Mouse (Mus musculus) midbrain, embryonic 10.5 days (tissue): ENCODE data around the gene Zdhhc6. TPM values are rescaled to one million over a fixed set of nuclear protein-coding genes. Genes with fewer than 3 reads are reported as not detected.

ENCODE experiments used
- DNase-seq: peaks from one replicate; pipeline ENCODE4 v3.0.0-alpha.2; 2017; ENCODE audit warnings: low spot score
- H3K27ac ChIP-seq: fragments of 300-500 bp; sonication (generic); replicated peaks from 2 replicates; pipeline ENCODE4 v1.5.1; 2016; ENCODE audit warnings: mild to moderate bottlenecking
- H3K27me3 ChIP-seq: fragments of 300-500 bp; sonication (generic); 2 replicates; pipeline ENCODE4 v1.6.1; 2016; ENCODE audit warnings: low read depth, mild to moderate bottlenecking; ENCODE audit not compliant: poor library complexity, severe bottlenecking
- H3K36me3 ChIP-seq: fragments of 300-500 bp; sonication (generic); 2 replicates; pipeline ENCODE4 v1.6.1; 2016; ENCODE audit warnings: mild to moderate bottlenecking, moderate library complexity
- H3K4me1 ChIP-seq: fragments of 300-500 bp; sonication (generic); 2 replicates; pipeline ENCODE4 v1.6.1; 2016
- H3K4me3 ChIP-seq: fragments of 300-500 bp; sonication (generic); 2 replicates; pipeline ENCODE4 v1.5.1; 2016; ENCODE audit warnings: mild to moderate bottlenecking, moderate library complexity
- H3K9me3 ChIP-seq: fragments of 300-500 bp; sonication (generic); replicated peaks from 2 replicates; pipeline ENCODE4 v1.6.1; 2016; ENCODE audit warnings: mild to moderate bottlenecking
- WGBS: fragments of 180-500 bp; shearing (Covaris S2); methylation state at CpG from one replicate; pipeline ENCODE4 v1.1.7; 2016; 5-methylcytosine and 5-hydroxymethylcytosine counted together
- polyA plus RNA-seq: library from polyadenylated mRNA; unstranded; fragments of >200 nt; fragmentation: Nextera tagmentation; extraction: Ambion mirVana; gene quantifications from 2 replicates; pipeline ENCODE4 v1.2.1, GENCODE M21; 2016

Zdhhc6 gene
- polyA plus RNA-seq, 1 experiment from 2014 or later, result 133 TPM

GRCm38 (mm10) chr19:55273340-55273739 lies 42.5 kb downstream of the Zdhhc6 start:
- no peaks in the 10 kb centered on the region for H3K9me3 ChIP-seq
- H3K27me3 ChIP-seq, result no peaks in the 10 kb centered on the region
- H3K4me3 ChIP-seq, result no peak overlapping the region
- no peaks in the 10 kb centered on the region for H3K36me3 ChIP-seq
- DNase-seq, result no peak
- H3K27ac ChIP-seq, result no peak overlapping the region
- 82% methylated on average over 6 of the region's 6 CpGs for WGBS
- H3K4me1 ChIP-seq, result peaks cover 8% of the 10 kb centered on the region

DNA sequence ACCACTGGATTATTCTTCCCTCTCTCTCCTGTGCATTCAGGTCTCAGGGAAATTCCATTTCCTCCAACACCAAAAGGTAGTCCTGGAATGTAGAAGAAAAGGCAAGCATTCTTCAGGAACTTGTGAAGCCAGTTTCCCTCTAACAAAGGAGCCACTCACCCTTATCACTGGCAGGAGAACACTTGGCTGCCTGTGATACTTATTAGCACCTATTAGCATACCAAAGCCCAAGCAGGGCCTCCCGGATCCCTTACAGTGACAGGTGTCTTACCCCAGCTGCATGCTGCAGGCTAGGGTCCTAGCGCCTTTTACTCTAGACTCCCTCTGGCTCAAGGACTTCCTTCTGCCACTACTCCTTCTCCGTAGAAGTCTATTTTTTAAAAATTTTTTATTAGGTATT lies 44.4 kb downstream of the Zdhhc6 start:
- 20% methylated on average over 3 of the region's 3 CpGs for WGBS
- no peak for DNase-seq

GRCm38 (mm10) chr19:55269051-55269450 lies 46.8 kb downstream of the Zdhhc6 start:
- H3K4me1 ChIP-seq, result peaks cover 8% of the 10 kb centered on the region
- no peak overlapping the region for H3K27ac ChIP-seq
- no peak overlapping the region for H3K4me3 ChIP-seq
- DNase-seq, result no peak
- no peaks in the 10 kb centered on the region for H3K9me3 ChIP-seq
- WGBS, result 87% methylated on average over 5 of the region's 5 CpGs
- no peaks in the 10 kb centered on the region for H3K36me3 ChIP-seq
- H3K27me3 ChIP-seq, result no peaks in the 10 kb centered on the region

More for the DNA sequence above, 44.4 kb downstream of the Zdhhc6 start:
- H3K9me3 ChIP-seq, result no peaks in the 10 kb centered on the region
- H3K27ac ChIP-seq, result no peak overlapping the region
- no peaks in the 10 kb centered on the region for H3K36me3 ChIP-seq
- H3K4me1 ChIP-seq, result peaks cover 8% of the 10 kb centered on the region
- no peaks in the 10 kb centered on the region for H3K27me3 ChIP-seq
- no peak overlapping the region for H3K4me3 ChIP-seq

GRCm38 (mm10) chr19:55268150-55268549 lies 47.7 kb downstream of the Zdhhc6 start:
- 91% methylated on average over 3 of the region's 3 CpGs for WGBS
- no peaks in the 10 kb centered on the region for H3K9me3 ChIP-seq
- no peak for DNase-seq

GRCm38 (mm10) chr19:55266786-55267185 lies 49.0 kb downstream of the Zdhhc6 start:
- H3K4me3 ChIP-seq, result no peak overlapping the region
- peaks cover 8% of the 10 kb centered on the region for H3K4me1 ChIP-seq
- no peak for DNase-seq
- 81% methylated on average over 3 of the region's 3 CpGs for WGBS
- H3K27ac ChIP-seq, result no peak overlapping the region
- no peaks in the 10 kb centered on the region for H3K36me3 ChIP-seq
- H3K27me3 ChIP-seq, result no peaks in the 10 kb centered on the region
- no peaks in the 10 kb centered on the region for H3K9me3 ChIP-seq

More at GRCm38 (mm10) chr19:55268150-55268549, 47.7 kb downstream of the Zdhhc6 start:
- Histone ChIP-seq H3K4me1 (peaks cover 8% of the 10 kb centered on the region), H3K27me3 (no peaks in the 10 kb centered on the region), H3K36me3 (no peaks in the 10 kb centered on the region), H3K27ac (no peak overlapping the region), H3K4me3 (no peak overlapping the region)

DNA sequence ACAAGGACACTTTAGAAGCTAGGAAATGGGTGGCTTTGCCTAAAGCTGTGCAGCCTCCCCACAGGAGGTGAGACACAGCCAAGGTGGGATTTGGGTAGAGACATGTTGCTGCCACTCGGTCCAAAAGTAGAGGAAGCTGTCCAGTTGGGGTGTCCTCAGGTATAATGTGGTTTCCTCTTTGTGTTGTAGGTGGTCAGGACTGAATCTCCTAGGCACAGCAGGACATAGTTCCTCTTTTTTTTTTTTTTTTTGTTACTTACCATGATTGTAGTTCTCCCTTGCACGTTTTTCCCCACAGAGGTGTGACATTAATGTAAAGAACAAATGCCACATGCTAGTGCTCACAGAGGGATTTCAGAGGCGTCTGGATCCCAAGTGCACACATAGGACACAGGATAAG lies 50.6 kb downstream of the Zdhhc6 start:
- H3K27ac ChIP-seq, result no peak overlapping the region
- H3K36me3 ChIP-seq, result no peaks in the 10 kb centered on the region
- H3K4me3 ChIP-seq, result no peak overlapping the region
- WGBS, result 76% methylated on average over 3 of the region's 3 CpGs
- DNase-seq, result no peak
- H3K27me3 ChIP-seq, result no peaks in the 10 kb centered on the region
- 0 out of 2 replicates have a peak, but pooled peaks cover 3% of the 10 kb centered on the region for H3K4me1 ChIP-seq
- H3K9me3 ChIP-seq, result no peaks in the 10 kb centered on the region

GRCm38 (mm10) chr19:55260389-55261184 lies 55.2 kb downstream of the Zdhhc6 start:
- no peak for DNase-seq
- Histone ChIP-seq H3K27me3 (no peaks in the 10 kb centered on the region), H3K27ac (no peak overlapping the region), H3K4me3 (no peak overlapping the region), H3K36me3 (no peaks in the 10 kb centered on the region), H3K4me1 (peaks cover 4% of the 10 kb centered on the region; the same call in 1 of the 2 replicates), H3K9me3 (no peaks in the 10 kb centered on the region)
- 79% methylated on average over 12 of the region's 12 CpGs for WGBS

DNA sequence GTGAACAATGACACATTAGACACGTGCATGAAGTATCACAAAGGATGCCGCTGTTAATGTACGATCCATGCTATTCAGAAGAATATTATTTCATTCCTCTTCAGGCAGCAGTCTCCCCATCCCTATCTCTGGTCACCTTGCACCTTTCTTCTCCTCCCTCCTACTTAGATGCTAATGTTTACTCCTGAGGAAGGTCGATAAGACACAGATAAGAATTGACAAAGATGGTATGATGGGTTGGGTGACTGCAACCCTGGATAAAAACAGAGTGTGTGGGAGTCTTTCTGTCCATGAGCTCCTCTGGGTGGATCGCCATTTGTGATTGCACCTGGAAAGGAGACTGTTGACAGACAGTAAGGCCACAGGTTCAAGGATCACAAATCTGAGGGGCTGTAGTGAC lies 57.3 kb downstream of the Zdhhc6 start:
- no peak for DNase-seq
- Histone ChIP-seq H3K27ac (no peak overlapping the region), H3K4me1 (peaks cover 22% of the 10 kb centered on the region), H3K27me3 (no peaks in the 10 kb centered on the region), H3K9me3 (no peaks in the 10 kb centered on the region), H3K36me3 (no peaks in the 10 kb centered on the region), H3K4me3 (no peak overlapping the region)
- 90% methylated on average over 5 of the region's 5 CpGs for WGBS

DNA sequence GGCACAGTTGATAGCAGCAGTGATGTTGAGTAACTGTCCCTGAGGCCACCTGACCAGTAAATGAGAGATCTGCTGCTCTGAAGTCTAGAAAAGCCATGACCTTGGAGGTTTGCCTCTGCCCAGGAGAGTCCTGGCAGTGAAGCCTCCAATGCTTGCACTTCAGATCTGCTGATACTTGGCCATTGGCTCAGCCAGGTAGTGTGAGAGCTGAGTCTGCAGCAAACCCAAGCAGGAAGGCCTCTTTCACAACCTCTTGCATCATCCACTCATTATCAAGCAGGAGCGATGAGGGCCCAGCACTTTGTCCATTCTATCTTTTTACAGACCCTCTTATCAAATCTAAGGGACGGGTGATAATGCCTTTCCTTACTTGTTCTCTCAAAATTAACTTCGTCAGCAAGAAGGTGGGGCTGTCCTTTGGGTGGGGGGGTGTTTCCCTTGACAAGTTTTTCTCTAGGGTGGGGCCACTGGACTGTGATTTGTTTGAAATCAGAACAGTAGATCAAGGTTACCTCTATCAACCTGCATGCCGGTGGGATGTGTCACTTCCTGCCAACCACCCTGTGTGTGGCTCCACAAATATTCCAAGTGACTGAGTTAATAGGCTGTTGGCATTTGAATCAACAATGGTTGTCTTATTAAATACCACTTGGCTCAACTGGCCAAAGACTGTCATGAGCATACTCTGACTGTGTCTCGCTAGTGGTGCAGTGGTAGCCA lies 58.0 kb downstream of the Zdhhc6 start:
- Histone ChIP-seq H3K27me3 (no peaks in the 10 kb centered on the region; the same call in 1 of the 2 replicates), H3K36me3 (no peaks in the 10 kb centered on the region), H3K9me3 (no peaks in the 10 kb centered on the region), H3K4me1 (peaks cover 29% of the 10 kb centered on the region), H3K4me3 (no peak overlapping the region), H3K27ac (no peak overlapping the region)
- DNase-seq, result no peak
- WGBS, result 94% methylated on average over 5 of the region's 5 CpGs

GRCm38 (mm10) chr19:55256156-55256555 lies 59.7 kb downstream of the Zdhhc6 start:
- Histone ChIP-seq H3K27me3 (no peaks in the 10 kb centered on the region; the same call in 1 of the 2 replicates), H3K9me3 (no peaks in the 10 kb centered on the region), H3K4me1 (peaks cover 29% of the 10 kb centered on the region), H3K4me3 (no peak overlapping the region), H3K27ac (no peak overlapping the region), H3K36me3 (no peaks in the 10 kb centered on the region)
- no peak for DNase-seq
- 83% methylated on average over 9 of the region's 9 CpGs for WGBS

DNA sequence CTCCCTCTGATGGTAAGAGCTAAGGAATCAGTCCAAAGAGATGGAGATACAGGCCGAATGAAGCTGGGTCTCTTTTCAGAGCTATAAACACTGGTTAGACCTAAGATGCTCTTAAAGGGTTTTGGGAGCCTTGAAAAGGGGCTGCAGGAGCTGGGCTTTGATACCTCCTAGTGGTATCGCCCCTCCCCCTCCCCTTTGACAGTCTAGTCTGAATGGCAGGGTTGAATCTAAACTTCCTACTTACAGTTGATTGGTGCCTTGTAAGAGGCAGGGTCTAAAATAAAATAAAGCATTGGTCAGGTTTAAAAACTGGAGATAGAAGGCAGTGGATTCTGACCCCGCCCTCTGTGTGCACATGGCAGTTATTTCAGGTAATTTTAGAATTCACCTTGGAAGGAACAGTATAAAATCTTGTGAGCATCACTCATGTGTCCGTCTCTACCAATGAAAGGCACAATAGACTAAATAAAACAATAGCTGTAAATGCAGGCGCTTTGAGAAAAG lies 61.3 kb downstream of the Zdhhc6 start:
- peak overlapping the region; percentile 68 for H3K4me3 ChIP-seq
- no peaks in the 10 kb centered on the region for H3K9me3 ChIP-seq
- DNase-seq, result peak; percentile 40
- peaks cover 28% of the 10 kb centered on the region for H3K4me1 ChIP-seq
- H3K27ac ChIP-seq, result peak overlapping the region; percentile 89
- 5% methylated on average over 5 of the region's 5 CpGs for WGBS
- no peaks in the 10 kb centered on the region for H3K36me3 ChIP-seq
- H3K27me3 ChIP-seq, result no peaks in the 10 kb centered on the region; the same call in 1 of the 2 replicates

GRCm38 (mm10) chr19:55253570-55254441 lies 62.0 kb downstream of the Zdhhc6 start:
- Histone ChIP-seq H3K27ac (peak overlapping the region; percentile 89), H3K27me3 (no peaks in the 10 kb centered on the region; the same call in 1 of the 2 replicates), H3K4me1 (peaks cover 26% of the 10 kb centered on the region), H3K9me3 (no peaks in the 10 kb centered on the region), H3K4me3 (peak overlapping the region; percentile 68), H3K36me3 (no peaks in the 10 kb centered on the region)
- under 1% methylated on average over 32 of the region's 32 CpGs for WGBS
- DNase-seq, result peak; percentile 76
